Mouse (Mus musculus) T-cell, adult 2 months (primary cell): Measurements from ENCODE around the gene Tbcc.
A peak's percentile ranks its signal among the peaks of the same experiment; 100 is the strongest.

Source experiments
- DNase-seq: peaks from one replicate; pipeline ENCODE4 v3.0.0; 2022; ENCODE audit warnings: low spot score

Tbcc gene

GRCm38 (mm10) chr17:46870204-46870798, 20.2 kb upstream of the Tbcc start:
- peak; percentile 83 for DNase-seq

- peak; percentile 64 for DNase-seq
These were observed 19.6 kb upstream of the Tbcc start for GRCm38 (mm10) chr17:46870913-46871312.

DNA sequence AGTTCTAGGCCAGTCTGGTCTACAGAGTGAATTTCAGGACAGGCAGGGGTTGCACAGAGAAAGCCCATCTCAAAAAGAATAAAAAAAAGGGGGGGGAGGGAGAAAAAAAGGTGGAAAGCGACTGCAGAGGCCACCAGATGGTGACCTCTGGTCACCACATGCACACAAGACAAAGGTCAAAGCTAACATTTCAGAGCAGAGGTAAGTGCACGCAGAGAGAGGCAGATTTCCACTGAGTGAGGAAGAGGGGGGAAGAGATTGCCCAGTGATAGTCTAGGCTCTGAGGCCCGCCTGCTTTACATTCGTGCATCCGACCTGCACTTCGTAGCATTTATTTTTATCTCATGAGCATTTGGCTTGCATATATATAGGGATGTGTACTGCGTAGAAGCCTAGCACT, 17.7 kb upstream of the Tbcc start:
- DNase-seq, result no peak

GRCm38 (mm10) chr17:46874133-46874532, 16.4 kb upstream of the Tbcc start:
- DNase-seq, result no peak

GRCm38 (mm10) chr17:46875626-46876025, 14.9 kb upstream of the Tbcc start:
- DNase-seq, result peak; percentile 48

- no peak for DNase-seq
These were observed 14.0 kb upstream of the Tbcc start for GRCm38 (mm10) chr17:46876371-46876950.

- no peak for DNase-seq
These were observed 13.4 kb upstream of the Tbcc start for GRCm38 (mm10) chr17:46877061-46877460.

- no peak for DNase-seq
These were observed 10.6 kb upstream of the Tbcc start for GRCm38 (mm10) chr17:46879841-46880311.

- DNase-seq, result no peak
These were observed 10.2 kb upstream of the Tbcc start for GRCm38 (mm10) chr17:46880322-46880721.

DNA sequence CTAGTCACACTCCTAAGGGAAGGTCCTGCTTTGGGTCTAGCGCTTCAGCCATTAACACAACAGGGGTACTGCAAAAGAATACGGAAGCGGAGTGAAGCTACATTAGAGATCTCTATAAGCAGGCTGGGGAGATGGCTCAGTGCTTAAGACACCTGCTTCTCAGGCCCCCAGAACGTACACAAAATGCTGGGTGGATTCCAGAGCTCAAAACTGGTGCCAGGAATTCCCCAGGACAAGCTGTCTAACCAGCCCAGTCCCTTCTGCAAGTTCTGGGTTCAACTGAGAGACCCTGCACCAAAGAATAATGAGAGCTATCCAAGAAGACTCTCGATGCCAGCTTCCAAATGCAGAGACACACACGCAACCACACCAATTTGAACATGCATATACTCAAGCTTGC, 8.8 kb upstream of the Tbcc start:
- DNase-seq, result no peak

GRCm38 (mm10) chr17:46883107-46883506, 7.4 kb upstream of the Tbcc start:
- DNase-seq, result no peak

- no peak for DNase-seq
These were observed 5.7 kb upstream of the Tbcc start for GRCm38 (mm10) chr17:46884766-46885165.

DNA sequence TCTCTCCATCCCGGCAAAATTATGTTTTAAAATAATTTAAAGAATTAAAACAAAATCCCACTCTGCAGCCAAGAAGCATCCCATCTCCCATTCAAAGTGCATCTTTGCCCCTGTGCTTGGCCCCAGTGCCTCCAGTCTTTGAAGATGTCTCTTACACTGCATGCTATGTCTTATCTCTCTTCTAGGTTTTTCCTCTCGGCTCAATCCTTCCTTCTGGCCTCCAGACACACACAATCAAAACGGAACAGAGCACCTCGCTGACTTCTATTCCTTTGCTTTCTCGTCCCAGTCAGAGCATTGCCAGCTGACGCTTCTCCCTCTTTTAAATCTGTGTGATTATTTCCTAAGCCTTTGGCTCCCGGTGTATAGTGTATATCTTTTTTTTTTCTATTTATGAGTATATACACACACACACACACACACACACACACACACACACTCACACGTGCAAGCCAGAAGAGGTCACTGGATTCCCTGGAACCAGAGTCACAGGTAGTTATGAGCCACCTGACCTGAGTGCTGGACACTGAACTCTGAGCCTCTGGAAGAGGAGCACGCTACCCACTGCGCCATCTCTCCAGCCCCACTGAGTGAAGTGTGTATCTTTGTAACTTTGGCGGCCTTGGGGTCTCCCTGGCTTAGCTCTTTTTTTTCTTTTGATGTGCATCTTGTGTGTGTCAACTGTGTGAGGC, 5.1 kb upstream of the Tbcc start:
- DNase-seq, result no peak

- DNase-seq, result no peak
These were observed 4.4 kb upstream of the Tbcc start for GRCm38 (mm10) chr17:46885910-46886643.

GRCm38 (mm10) chr17:46888511-46889212, 1.8 kb upstream of the Tbcc start:
- DNase-seq, result peak; percentile 71

- peak; percentile 19 for DNase-seq
These were observed 917 bp upstream of the Tbcc start for GRCm38 (mm10) chr17:46889450-46890084.

DNA sequence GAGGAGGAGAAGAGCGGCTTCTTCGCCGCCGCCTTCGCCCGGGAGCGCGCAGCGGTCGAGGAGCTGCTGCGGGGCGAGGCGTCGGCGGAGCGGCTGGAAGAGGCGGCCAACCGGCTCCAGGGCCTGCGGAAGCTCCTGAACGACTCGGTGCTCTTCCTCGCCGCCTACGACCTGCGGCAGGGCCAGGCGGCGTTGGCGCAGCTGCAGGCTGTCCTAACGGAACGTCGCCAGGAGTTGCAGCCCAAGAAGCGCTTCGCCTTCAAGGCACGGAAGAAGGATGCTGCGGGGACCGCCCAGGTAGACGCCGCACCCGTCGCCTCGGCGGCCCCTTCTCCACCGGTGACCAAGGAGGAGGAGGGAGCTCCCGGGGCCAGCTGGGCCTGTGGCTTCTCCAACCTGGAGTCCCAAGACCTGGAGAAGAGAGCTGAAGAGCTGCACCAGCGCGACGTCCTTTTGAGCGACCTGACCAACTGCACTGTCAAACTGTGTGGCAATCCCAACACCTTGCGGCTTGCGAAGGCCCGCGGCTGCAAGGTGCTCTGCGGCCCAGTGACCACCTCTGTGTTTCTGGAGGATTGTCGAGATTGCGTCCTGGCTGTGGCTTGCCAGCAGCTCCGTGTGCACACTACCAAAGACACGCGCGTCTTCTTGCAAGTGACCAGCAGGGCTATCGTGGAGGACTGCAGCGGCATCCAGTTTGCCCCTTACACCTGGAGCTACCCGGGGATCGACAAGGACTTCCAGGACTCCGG, 535 bp downstream of the Tbcc start:
- DNase-seq, result no peak

DNA sequence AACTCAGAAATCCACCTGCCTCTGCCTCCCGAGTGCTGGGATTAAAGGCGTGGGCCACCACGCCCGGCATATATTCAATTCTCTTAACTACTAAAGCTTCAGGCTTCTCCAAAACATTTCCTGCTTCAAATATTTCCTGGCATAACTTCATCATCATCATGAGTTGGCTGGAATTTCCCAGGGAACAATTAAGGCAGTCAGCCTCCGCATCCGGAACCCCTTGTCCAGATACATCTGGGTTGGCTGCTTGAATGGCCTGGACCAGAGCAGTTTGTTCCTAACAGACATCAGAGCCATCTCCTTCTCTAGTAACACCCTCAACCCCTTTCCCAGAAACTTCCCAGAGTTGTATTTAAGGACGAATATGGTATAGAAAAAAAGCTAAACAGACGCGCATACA, 4.9 kb downstream of the Tbcc start:
- DNase-seq, result no peak

DNA sequence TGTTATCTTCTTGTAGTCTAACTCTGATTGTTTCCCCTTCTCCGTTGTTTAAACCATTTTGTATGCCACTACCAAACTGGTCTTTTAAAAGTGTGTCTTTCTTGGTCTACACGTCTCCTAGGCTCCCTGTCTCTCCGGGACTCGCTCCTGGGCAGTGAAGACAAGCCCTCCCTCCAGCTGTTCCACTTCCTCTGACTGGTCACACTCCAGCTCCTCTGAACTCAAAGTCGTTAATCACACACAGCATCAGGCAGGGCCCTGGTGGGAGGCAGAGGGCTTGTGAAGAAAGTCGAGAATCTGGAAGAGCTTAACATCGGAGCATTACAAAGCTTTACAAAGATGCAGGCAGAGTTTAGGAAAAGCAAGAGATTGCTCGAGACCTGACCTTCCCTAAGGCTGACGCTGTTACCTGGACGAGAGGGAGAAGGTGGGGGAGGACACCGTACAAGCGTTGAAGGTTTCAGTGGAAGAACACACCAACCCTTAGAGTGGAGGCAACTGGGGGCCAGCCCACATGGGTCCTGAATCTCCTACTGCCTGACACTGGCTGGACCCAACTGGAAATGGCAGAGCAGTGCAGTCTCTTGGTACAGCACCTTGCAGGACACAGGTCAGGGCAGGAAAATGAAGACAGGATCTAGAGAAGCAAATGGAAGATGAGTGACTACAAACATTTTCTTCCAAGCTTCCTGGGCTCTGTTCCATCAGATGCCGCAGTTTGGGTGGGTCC, 6.9 kb downstream of the Tbcc start:
- no peak for DNase-seq

DNA sequence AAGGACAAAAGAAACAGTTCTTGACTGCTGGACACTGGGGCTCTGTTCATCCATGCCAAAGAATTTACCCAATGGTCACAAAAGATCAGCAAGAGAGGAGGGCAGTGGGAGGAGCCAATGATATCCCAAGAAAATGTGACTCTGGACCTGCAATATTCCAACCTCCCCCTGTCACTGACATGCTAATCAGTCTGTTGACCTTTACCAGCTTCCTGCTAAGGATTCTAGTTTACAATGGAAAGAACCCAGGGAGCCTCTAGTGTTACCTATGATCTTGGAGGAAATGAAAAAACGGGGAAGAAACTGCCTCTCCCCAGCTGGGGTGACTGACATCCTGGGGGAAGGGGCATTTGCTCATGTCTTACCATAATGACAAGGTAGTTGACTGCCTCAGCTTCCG, 10.5 kb downstream of the Tbcc start:
- no peak for DNase-seq
